12 mouse cellular contexts compared by ENCODE assay signal in the genomic region with DNA sequence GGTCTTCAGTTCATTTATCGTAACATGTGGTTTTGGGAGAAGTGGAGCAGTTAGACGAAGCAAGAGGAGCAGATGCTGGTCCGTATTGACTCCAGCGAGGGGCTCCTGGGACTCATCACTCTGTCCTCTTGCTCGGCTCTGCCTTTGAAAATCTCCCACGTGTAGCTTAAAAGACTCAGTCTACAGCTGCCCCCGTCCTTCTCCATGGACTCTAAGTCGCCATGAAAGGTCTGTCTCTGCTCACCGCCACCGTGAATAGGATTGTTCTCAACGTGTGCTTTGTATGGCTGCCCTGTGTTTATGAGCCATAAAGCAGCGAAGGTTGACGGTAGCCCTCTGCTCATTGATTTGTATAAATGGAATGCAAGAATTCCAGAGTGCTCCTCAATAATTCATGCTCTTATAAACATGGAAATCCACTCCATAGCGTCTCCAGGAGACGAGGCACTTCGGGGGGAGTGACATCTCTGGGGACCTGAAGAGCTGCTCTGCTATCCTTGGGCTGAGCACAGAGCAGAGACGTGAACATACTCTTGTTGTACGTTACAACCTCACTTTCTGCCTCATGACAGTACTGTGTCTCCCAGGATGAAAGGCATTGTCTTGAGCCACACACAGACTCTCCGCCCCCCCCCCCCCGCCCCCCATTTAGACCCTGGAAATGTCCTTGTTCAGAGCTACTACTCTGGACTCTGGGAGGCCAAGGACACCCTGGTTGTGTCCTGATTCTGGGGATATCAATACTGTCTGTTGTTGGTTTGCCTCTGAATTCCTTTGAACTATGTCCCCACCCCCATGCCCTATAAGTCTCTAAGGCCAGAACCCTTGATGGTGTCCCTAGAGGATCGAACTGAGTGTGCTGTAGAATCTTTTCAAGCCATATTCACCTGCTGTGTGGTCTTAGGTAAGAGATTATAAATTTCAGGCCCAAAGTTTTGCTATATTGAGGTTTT.
DNase-seq lines count a peak whose midpoint lies in the region; ATAC-seq lines count a peak whose summit lies in the region.
"Had no signal": no experiment of that assay in that cellular context is flagged by ENCODE, and none has a peak within 500 bp of the region (broad histone marks: within the 10 kb centered on the region; RNA-seq: fewer than 3 reads in every experiment).

No protein-coding gene starts in this region.

- peak; percentile 29 to 49 for DNase-seq in kidney, postnatal 4 days
- no peak for DNase-seq in kidney, adult 11 months
- no peak for DNase-seq in left cerebral cortex, postnatal 25 days (ENCODE audit: low spot score in 2 of 2)
- DNase-seq: cerebellum, adult 2 months; gastrocnemius, postnatal 14 days; layer of hippocampus, adult 9-11 months had no signal

- H3K27me3 ChIP-seq in hindbrain, embryonic 13.5 days = 0 out of 2 replicates have a peak, but pooled peaks cover 2% of the 10 kb centered on the region
- H3K27me3 ChIP-seq in midbrain, embryonic 12.5 days = no peaks in the 10 kb centered on the region
- H3K27me3 ChIP-seq in stomach, embryonic 16.5 days (ENCODE audit: control insufficient read depth, insufficient read depth, low read length) = no peaks in the 10 kb centered on the region
- no peaks in the 10 kb centered on the region for H3K27me3 ChIP-seq in heart, embryonic 11.5 days (ENCODE audit: control insufficient read depth, insufficient read depth, low read length)

- H3K27ac ChIP-seq in hindbrain, embryonic 13.5 days = peak overlapping the region; percentile 71
- H3K27ac ChIP-seq in midbrain, embryonic 12.5 days (replicated peaks) = peak overlapping the region; percentile 8
- H3K27ac ChIP-seq in stomach, embryonic 16.5 days (ENCODE audit: low read length) = no peak overlapping the region
- H3K27ac ChIP-seq in heart, embryonic 11.5 days (ENCODE audit: low read depth, low read length) = no peak overlapping the region
- H3K27ac ChIP-seq: forebrain, embryonic 10.5 days had no signal

- intact Hi-C loops in left cerebral cortex, postnatal 25 days (cut with DNase I) = no loop called here

- ATAC-seq in hindbrain, embryonic 13.5 days (ENCODE audit: low FRiP score) = peak; percentile 76; the same call in 1 of the 2 replicates
- ATAC-seq in midbrain, embryonic 12.5 days (ENCODE audit: low FRiP score, low read depth) = peak; percentile 74
- no peak for ATAC-seq in stomach, embryonic 16.5 days (ENCODE audit: insufficient read depth, low FRiP score)
- ATAC-seq in frontal cortex, adult (ENCODE audit: low TSS enrichment) = no peak
- ATAC-seq in heart, embryonic 11.5 days (replicated peaks; ENCODE audit: insufficient number of reproducible peaks, low FRiP score, low TSS enrichment) = no peak

- H3K4me2 ChIP-seq in hindbrain, embryonic 13.5 days = peak overlapping the region; percentile 40
- peak overlapping the region; percentile 4 for H3K4me2 ChIP-seq in midbrain, embryonic 12.5 days (replicated peaks)
- H3K4me2 ChIP-seq in stomach, embryonic 16.5 days (ENCODE audit: low read depth, low read length) = peak overlapping the region; percentile 12; the same call in 1 of the 2 replicates
- no peak overlapping the region for H3K4me2 ChIP-seq in heart, embryonic 11.5 days

- H3K9ac ChIP-seq in hindbrain, embryonic 13.5 days = peak overlapping the region; percentile 19; the same call in 1 of the 2 replicates
- no peak overlapping the region for H3K9ac ChIP-seq in midbrain, embryonic 12.5 days (replicated peaks)
- H3K9ac ChIP-seq in stomach, embryonic 16.5 days (ENCODE audit: low read length) = no peak overlapping the region
- H3K9ac ChIP-seq in heart, embryonic 11.5 days (ENCODE audit: low read depth, low read length) = no peak overlapping the region

- no peaks in the 10 kb centered on the region for H3K9me3 ChIP-seq in hindbrain, embryonic 13.5 days
- no peaks in the 10 kb centered on the region for H3K9me3 ChIP-seq in midbrain, embryonic 12.5 days
- no peaks in the 10 kb centered on the region for H3K9me3 ChIP-seq in stomach, embryonic 16.5 days (replicated peaks; ENCODE audit: control insufficient read depth, low read length)
- H3K9me3 ChIP-seq in heart, embryonic 11.5 days (replicated peaks; ENCODE audit: control insufficient read depth, low read length) = no peaks in the 10 kb centered on the region
- H3K9me3 ChIP-seq: forebrain, embryonic 10.5 days had no signal

- 0 out of 2 replicates have a peak overlapping the region, but pooled peaks have one; percentile 6 for H3K4me3 ChIP-seq in hindbrain, embryonic 13.5 days
- no peak overlapping the region for H3K4me3 ChIP-seq in midbrain, embryonic 12.5 days
- no peak overlapping the region for H3K4me3 ChIP-seq in stomach, embryonic 16.5 days (replicated peaks; ENCODE audit: low read length)
- no peak overlapping the region for H3K4me3 ChIP-seq in heart, embryonic 11.5 days (ENCODE audit: low read depth, low read length)
- H3K4me3 ChIP-seq: forebrain, embryonic 10.5 days had no signal

- 34% methylated on average over 21 of the region's 21 CpGs for WGBS in hindbrain, embryonic 13.5 days
- WGBS in midbrain, embryonic 12.5 days = 39% methylated on average over 21 of the region's 21 CpGs
- WGBS in stomach, embryonic 16.5 days = 43% methylated on average over 21 of the region's 21 CpGs
- WGBS in heart, embryonic 11.5 days (ENCODE audit: insufficient replicate concordance) = 74% methylated on average over 21 of the region's 21 CpGs

- peaks cover 8% of the 10 kb centered on the region for H3K4me1 ChIP-seq in hindbrain, embryonic 13.5 days (replicated peaks)
- H3K4me1 ChIP-seq in midbrain, embryonic 12.5 days = peaks cover 3% of the 10 kb centered on the region; the same call in 1 of the 2 replicates
- no peaks in the 10 kb centered on the region for H3K4me1 ChIP-seq in stomach, embryonic 16.5 days (ENCODE audit: control insufficient read depth, insufficient read depth, low read length)
- no peaks in the 10 kb centered on the region for H3K4me1 ChIP-seq in heart, embryonic 11.5 days (ENCODE audit: control insufficient read depth, insufficient read depth, low read length)

- H3K36me3 ChIP-seq in hindbrain, embryonic 13.5 days = no peaks in the 10 kb centered on the region
- no peaks in the 10 kb centered on the region for H3K36me3 ChIP-seq in midbrain, embryonic 12.5 days
- H3K36me3 ChIP-seq in stomach, embryonic 16.5 days (ENCODE audit: control insufficient read depth, insufficient read depth, low read length) = no peaks in the 10 kb centered on the region
- no peaks in the 10 kb centered on the region for H3K36me3 ChIP-seq in heart, embryonic 11.5 days (ENCODE audit: control insufficient read depth, insufficient read depth, low read length)
- H3K36me3 ChIP-seq: forebrain, embryonic 10.5 days had no signal

Comparison
In these comparisons a context has a peak if more than half of its experiments do, and no peak if none do; other contexts are left out.
1. DNase-seq: peak in kidney, postnatal 4 days (2 of 2); none in kidney, adult 11 months (single experiment) and left cerebral cortex, postnatal 25 days (0 of 2).
2. ATAC-seq: peak in hindbrain, embryonic 13.5 days (single experiment) and midbrain, embryonic 12.5 days (single experiment); none in stomach, embryonic 16.5 days (single experiment), frontal cortex, adult (single experiment) and heart, embryonic 11.5 days (single experiment).
3. H3K27ac ChIP-seq: peak in hindbrain, embryonic 13.5 days (single experiment) and midbrain, embryonic 12.5 days (single experiment); none in stomach, embryonic 16.5 days (single experiment) and heart, embryonic 11.5 days (single experiment).